In the genomic region with DNA sequence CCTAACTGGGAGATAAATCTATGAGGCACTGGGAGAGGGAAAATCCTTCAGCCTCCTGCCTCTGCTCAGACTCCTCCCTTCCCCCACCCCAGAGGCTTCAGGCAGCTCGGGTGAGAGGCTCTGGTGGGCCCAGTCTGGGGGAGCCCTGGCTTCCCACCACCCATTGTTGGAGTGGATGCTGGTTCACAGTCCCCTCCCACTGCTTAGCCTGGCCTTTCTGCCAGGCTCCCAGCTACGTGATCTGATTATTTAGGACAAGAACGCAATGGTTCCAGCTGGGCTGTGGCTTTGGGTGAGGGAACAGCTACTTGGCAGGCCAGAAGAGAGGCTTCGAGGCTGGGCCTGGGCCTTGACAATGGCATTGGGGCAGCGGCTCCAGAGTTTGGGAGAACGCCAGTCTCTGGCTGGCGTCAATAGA, we compare ENCODE assay signal across 9 mouse cellular contexts. TPM values are rescaled to one million over a fixed set of nuclear protein-coding genes. Genes with fewer than 3 reads are reported as not detected.
DNase-seq lines count a peak whose midpoint lies in the region; ATAC-seq lines count a peak whose summit lies in the region.
"Had no signal": no experiment of that assay in that cellular context is flagged by ENCODE, and none has a peak within 500 bp of the region (broad histone marks: within the 10 kb centered on the region; RNA-seq: fewer than 3 reads in every experiment).

No protein-coding gene starts in this region.

- intact Hi-C loops in left cerebral cortex, postnatal 10 days (cut with DNase I) = no loop called here

- no peak for DNase-seq in heart, embryonic 10.5 days (ENCODE audit: low spot score)
- peak; percentile 89 for DNase-seq in adrenal gland, postnatal 14 days
- DNase-seq in frontal cortex, postnatal 14 days (ENCODE audit: low spot score in 2 of 2) = peak; percentile 40 to 63
- peak; percentile 60 to 62 for DNase-seq in left cerebral cortex, postnatal 10 days (ENCODE audit: extremely low spot score in 1 of 2, low spot score in 2 of 2)
- peak; percentile 53 for DNase-seq in retina, adult 2 months (ENCODE audit: low read depth, low spot score)
- DNase-seq in thymus, postnatal 14 days = no peak
- DNase-seq in testis, postnatal 14 days (ENCODE audit: low spot score) = no peak

- peaks cover 51% of the 10 kb centered on the region for H3K4me1 ChIP-seq in heart, embryonic 10.5 days
- peaks cover 33% of the 10 kb centered on the region for H3K4me1 ChIP-seq in heart, embryonic 12.5 days (replicated peaks)

- H3K9me3 ChIP-seq in heart, embryonic 10.5 days = no peaks in the 10 kb centered on the region
- H3K9me3 ChIP-seq in heart, embryonic 12.5 days (replicated peaks) = no peaks in the 10 kb centered on the region

- no peak overlapping the region for H3K4me2 ChIP-seq in heart, embryonic 12.5 days

- no peaks in the 10 kb centered on the region for H3K36me3 ChIP-seq in heart, embryonic 10.5 days
- no peaks in the 10 kb centered on the region for H3K36me3 ChIP-seq in heart, embryonic 12.5 days

- WGBS in heart, embryonic 10.5 days = 48% methylated on average over 7 of the region's 7 CpGs
- 47% methylated on average over 7 of the region's 7 CpGs for WGBS in heart, embryonic 12.5 days

- H3K27me3 ChIP-seq in heart, embryonic 10.5 days (ENCODE audit: insufficient read depth, poor library complexity, severe bottlenecking) = 0 out of 2 replicates have a peak, but pooled peaks cover 12% of the 10 kb centered on the region
- H3K27me3 ChIP-seq in heart, embryonic 12.5 days (replicated peaks) = 0 out of 2 replicates have a peak, but pooled peaks cover 3% of the 10 kb centered on the region

- no peak for ATAC-seq in heart, embryonic 12.5 days (ENCODE audit: insufficient number of reproducible peaks, low FRiP score)

- no peak overlapping the region for H3K4me3 ChIP-seq in heart, embryonic 10.5 days
- no peak overlapping the region for H3K4me3 ChIP-seq in heart, embryonic 12.5 days

- no peak overlapping the region for H3K9ac ChIP-seq in heart, embryonic 12.5 days
- H3K9ac ChIP-seq: liver, embryonic 14.5 days had no signal

- H3K27ac ChIP-seq in heart, embryonic 10.5 days = peak overlapping the region; percentile 44; the same call in 1 of the 2 replicates
- H3K27ac ChIP-seq in heart, embryonic 12.5 days (ENCODE audit: poor library complexity, severe bottlenecking) = no peak overlapping the region
- H3K27ac ChIP-seq: liver, embryonic 14.5 days had no signal

RNA-seq across cellular contexts. Expression of a gene that starts 30.6 kb away (rescaled TPM):
- 1.0 and 4.5 TPM in 2 replicates for polyA plus RNA-seq in heart, embryonic 10.5 days (2016; fragmentation: Nextera tagmentation; extraction: Ambion mirVana)
- 1.7 and 2.2 TPM in 2 replicates for polyA plus RNA-seq in heart, embryonic 12.5 days (2016; fragmentation: Nextera tagmentation; extraction: Ambion mirVana)
- 16.5 and 19.0 TPM in 2 replicates for total RNA-seq in adrenal gland, postnatal 14 days (2021)
- 1 to 10 TPM; 7.4 to 8.8 TPM for total RNA-seq in left cerebral cortex, postnatal 10 days (2021)

Comparison
In these comparisons a context has a peak if more than half of its experiments do, and no peak if none do; other contexts are left out.
1. DNase-seq: peak in adrenal gland, postnatal 14 days (single experiment), frontal cortex, postnatal 14 days (2 of 2), left cerebral cortex, postnatal 10 days (2 of 2) and retina, adult 2 months (single experiment); none in heart, embryonic 10.5 days (single experiment), thymus, postnatal 14 days (single experiment) and testis, postnatal 14 days (single experiment).